Mouse (Mus musculus): ENCODE measurements around the gene Mrps2.
"Not testable (repeated sequence)": the region's sequence is repeated elsewhere in the genome, so short reads cannot be mapped to it uniquely, and the experiment has no call there.

GRCm38 (mm10) chr2:28511600-28511999, 43.7 kb downstream of the Mrps2 start:
- TF ChIP-seq CTCF (IDR thresholded peaks at IDR 0.05; ENCODE audit: low read depth, low read length); POLR2A (IDR thresholded peaks at IDR 0.05; ENCODE audit: borderline replicate concordance, low read depth, low read length): not testable (repeated sequence)
